Mouse (Mus musculus) midbrain, embryonic 14.5 days (tissue): Measurements from ENCODE around the gene Prkag1. TPM values are rescaled to one million over a fixed set of nuclear protein-coding genes. Genes with fewer than 3 reads are reported as not detected.
A peak's percentile ranks its signal among the peaks of the same experiment; 100 is the strongest.

Experiments
- ATAC-seq: fragments of 200-750 bp; cut with Nextera tagmentation; 2 replicates; pipeline ENCODE4 v1.8.0; 2017; ENCODE audit warnings: moderate number of reproducible peaks, moderate library complexity; ENCODE audit not compliant: low FRiP score, low TSS enrichment
- DNase-seq: peaks from one replicate; pipeline ENCODE4 v3.0.0-alpha.2; 2015
- H3K27ac ChIP-seq: fragments of 300-500 bp; sonication (generic); replicated peaks from 2 replicates; pipeline ENCODE4 v1.5.1; 2014; ENCODE audit warnings: mild to moderate bottlenecking, low read depth, low read length, moderate library complexity
- H3K27me3 ChIP-seq: fragments of 300-500 bp; sonication (generic); 2 replicates; pipeline ENCODE4 v1.6.1; 2014; ENCODE audit warnings: low read length, control low read depth, mixed read lengths; ENCODE audit not compliant: control insufficient read depth, insufficient read depth
- H3K36me3 ChIP-seq: fragments of 300-500 bp; sonication (generic); 2 replicates; pipeline ENCODE4 v1.6.1; 2014; ENCODE audit warnings: low read length, control low read depth; ENCODE audit not compliant: control insufficient read depth, insufficient read depth
- H3K4me1 ChIP-seq: fragments of 300-500 bp; sonication (generic); 2 replicates; pipeline ENCODE4 v1.6.1; 2014; ENCODE audit warnings: mild to moderate bottlenecking, antibody characterized with exemption, low read length, control low read depth; ENCODE audit not compliant: control insufficient read depth, insufficient read depth
- H3K4me2 ChIP-seq: fragments of 300-500 bp; sonication (generic); 2 replicates; pipeline ENCODE4 v1.6.1; 2014; ENCODE audit warnings: mild to moderate bottlenecking, low read length, moderate library complexity
- H3K4me3 ChIP-seq: fragments of 300-500 bp; sonication (generic); replicated peaks from 2 replicates; pipeline ENCODE4 v1.5.1; 2014; ENCODE audit warnings: low read depth, low read length
- H3K9ac ChIP-seq: fragments of 300-500 bp; sonication (generic); replicated peaks from 2 replicates; pipeline ENCODE4 v1.6.1; 2014; ENCODE audit warnings: mild to moderate bottlenecking, low read length, moderate library complexity
- H3K9me3 ChIP-seq: fragments of 300-500 bp; sonication (generic); 2 replicates; pipeline ENCODE4 v1.6.1; 2016; ENCODE audit warnings: low read length, control low read depth, mixed read lengths; ENCODE audit not compliant: control insufficient read depth
- WGBS: fragments of 180-500 bp; shearing (Covaris S2); extraction: QIAGEN DNeasy Blood & Tissue Kit; methylation state at CpG from one replicate; pipeline ENCODE4 v1.1.7; 2014; 5-methylcytosine and 5-hydroxymethylcytosine counted together
- polyA plus RNA-seq: library from polyadenylated mRNA; unstranded; fragments of >200 nt; fragmentation: Nextera tagmentation; extraction: Ambion mirVana; gene quantifications from 2 replicates; pipeline ENCODE4 v1.2.1, GENCODE M21; 2014

The Prkag1 gene
- polyA plus RNA-seq, 1 experiment from 2014 or later: 72.8 TPM

DNA sequence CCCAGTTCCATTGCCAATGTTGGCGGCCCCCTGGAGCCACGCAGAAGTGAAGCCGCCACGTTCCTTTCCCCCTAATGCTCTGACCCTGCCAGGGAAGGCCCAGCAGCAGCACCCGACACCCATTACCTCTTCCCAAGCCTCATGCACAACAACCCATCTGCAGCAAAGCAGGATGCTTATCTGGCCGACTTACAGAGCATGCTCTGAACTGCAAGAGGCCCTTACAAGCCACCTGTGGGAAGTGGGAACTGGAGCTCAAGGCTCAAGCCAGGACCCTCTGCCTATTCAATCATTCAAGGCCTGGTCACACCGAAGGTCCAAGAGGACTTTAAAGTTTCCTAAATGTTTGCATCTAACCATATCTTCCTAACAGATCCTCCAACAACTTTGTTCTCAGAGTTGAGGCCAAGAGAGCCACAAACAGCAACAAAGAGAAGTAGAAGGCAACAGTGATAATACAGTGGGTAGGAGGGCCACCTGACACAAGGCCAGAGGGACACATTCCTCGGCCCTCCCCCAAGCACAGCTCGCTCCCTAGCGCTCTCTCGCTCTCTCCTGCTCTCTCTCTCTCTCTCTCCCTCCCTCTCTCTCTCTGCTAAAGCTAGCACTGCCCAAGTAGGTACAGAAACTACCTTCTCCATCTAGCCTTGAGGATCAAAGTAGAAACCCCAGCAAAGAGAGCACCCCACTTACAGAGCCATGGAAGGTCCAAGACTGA lies 37.2 kb upstream of the Prkag1 start:
- 34% methylated on average over 11 of the region's 11 CpGs for WGBS
- ATAC-seq: no peak
- Histone ChIP-seq H3K9ac (peak overlapping the region; percentile 94), H3K27ac (no peak overlapping the region), H3K4me2 (peak overlapping the region; percentile 100), H3K4me1 (peaks cover 34% of the 10 kb centered on the region), H3K9me3 (no peaks in the 10 kb centered on the region), H3K27me3 (no peaks in the 10 kb centered on the region), H3K4me3 (peak overlapping the region; percentile 97), H3K36me3 (peaks cover 31% of the 10 kb centered on the region)
- no peak for DNase-seq

DNA sequence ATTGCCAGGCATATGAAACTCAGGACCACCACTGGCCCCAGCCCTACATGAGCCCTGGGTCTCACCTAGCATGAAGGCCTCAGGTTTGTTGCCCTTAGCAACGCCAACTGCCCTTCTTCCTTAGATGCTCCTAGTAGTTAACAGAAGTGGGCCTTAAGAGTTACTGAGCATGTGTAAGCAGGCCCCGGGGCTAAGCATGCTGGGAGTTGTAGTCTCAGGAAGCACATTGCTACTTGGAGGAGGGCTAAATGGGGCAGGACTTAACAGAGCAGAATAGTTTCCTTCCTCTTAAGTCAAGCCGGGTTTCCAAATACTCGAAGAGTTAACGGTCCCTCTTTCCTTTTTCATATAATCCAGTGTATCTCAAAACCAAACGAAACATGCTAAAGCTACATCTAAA lies 36.0 kb upstream of the Prkag1 start:
- Histone ChIP-seq H3K27ac (no peak overlapping the region), H3K9me3 (no peaks in the 10 kb centered on the region), H3K36me3 (peaks cover 43% of the 10 kb centered on the region), H3K4me2 (peak overlapping the region; percentile 100), H3K4me3 (peak overlapping the region; percentile 97; the same call in 1 of the 2 replicates), H3K4me1 (peaks cover 31% of the 10 kb centered on the region), H3K27me3 (no peaks in the 10 kb centered on the region), H3K9ac (no peak overlapping the region)
- DNase-seq: peak; percentile 72
- no peak for ATAC-seq
- WGBS: 77% methylated on average over 6 of the region's 6 CpGs

DNA sequence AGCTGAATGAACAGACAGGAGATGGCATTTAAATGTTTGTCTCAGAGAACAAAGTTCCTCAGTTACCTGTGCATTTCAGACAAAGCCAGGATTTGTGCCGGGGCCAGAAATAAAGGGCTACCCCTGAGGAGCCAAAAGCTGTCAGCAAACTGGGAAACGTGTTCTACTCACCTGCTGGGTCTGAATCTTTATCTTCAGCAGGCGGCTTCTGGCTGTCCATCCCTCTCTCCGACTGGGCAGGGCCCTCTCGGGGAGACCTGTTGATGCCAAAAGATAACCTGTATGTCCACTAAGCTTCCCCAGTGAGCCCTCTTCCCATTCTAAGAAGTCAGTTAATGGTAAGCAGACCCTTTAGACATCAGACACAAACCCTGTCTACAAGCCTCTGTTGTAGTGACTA lies 35.2 kb upstream of the Prkag1 start:
- no peak overlapping the region for H3K4me3 ChIP-seq
- peaks cover 51% of the 10 kb centered on the region for H3K36me3 ChIP-seq
- DNase-seq: no peak
- no peak overlapping the region for H3K4me2 ChIP-seq
- H3K27ac ChIP-seq: no peak overlapping the region
- ATAC-seq: no peak
- H3K27me3 ChIP-seq: no peaks in the 10 kb centered on the region
- H3K4me1 ChIP-seq: peaks cover 31% of the 10 kb centered on the region
- 88% methylated on average over 5 of the region's 5 CpGs for WGBS
- no peaks in the 10 kb centered on the region for H3K9me3 ChIP-seq
- no peak overlapping the region for H3K9ac ChIP-seq

DNA sequence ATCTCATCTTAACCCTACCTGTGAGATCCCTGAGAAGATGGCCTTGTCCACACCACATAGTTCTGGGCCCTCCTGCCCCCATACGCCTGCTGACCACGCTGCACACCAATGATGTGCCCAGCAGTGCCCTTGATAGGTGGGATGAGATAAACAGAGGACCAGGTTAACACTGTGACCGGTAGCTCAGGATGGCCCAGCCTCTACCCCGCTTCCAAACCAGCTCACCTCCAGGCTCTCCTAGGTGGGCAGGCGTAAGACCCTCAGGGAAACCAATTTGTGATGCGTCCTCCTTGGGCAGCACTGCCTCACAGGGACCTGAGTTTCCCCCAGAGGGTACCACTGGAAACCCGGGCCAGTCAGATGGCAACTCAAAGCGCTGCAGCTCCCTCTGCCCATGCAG lies 34.5 kb upstream of the Prkag1 start:
- H3K27me3 ChIP-seq: no peaks in the 10 kb centered on the region
- H3K4me2 ChIP-seq: no peak overlapping the region
- 96% methylated on average over 8 of the region's 8 CpGs for WGBS
- H3K9me3 ChIP-seq: no peaks in the 10 kb centered on the region
- DNase-seq: no peak
- no peak for ATAC-seq
- H3K36me3 ChIP-seq: peaks cover 59% of the 10 kb centered on the region
- no peak overlapping the region for H3K9ac ChIP-seq
- H3K27ac ChIP-seq: no peak overlapping the region
- no peak overlapping the region for H3K4me3 ChIP-seq
- H3K4me1 ChIP-seq: peaks cover 31% of the 10 kb centered on the region

DNA sequence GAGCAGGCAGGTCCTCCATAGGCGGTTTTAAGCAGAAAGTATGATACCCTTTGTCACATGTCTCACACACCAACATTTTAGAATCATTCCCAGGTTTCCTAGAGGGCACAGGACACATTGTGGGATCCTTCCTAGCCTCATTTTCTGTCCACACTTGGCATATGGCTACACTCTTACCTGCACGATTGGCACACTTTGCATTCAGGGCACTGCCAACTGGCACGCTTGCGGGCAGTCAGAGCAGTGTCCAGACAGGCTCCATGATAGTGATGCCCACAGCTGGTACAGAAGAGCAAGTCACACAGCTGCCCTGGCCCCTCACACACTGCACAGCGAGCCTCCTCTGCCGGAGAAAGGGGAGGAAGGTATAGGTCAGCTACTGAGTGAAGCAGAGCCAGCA lies 33.6 kb upstream of the Prkag1 start:
- Histone ChIP-seq H3K9me3 (no peaks in the 10 kb centered on the region), H3K4me1 (peaks cover 28% of the 10 kb centered on the region), H3K27ac (no peak overlapping the region), H3K36me3 (peaks cover 67% of the 10 kb centered on the region), H3K27me3 (no peaks in the 10 kb centered on the region), H3K9ac (no peak overlapping the region), H3K4me2 (no peak overlapping the region), H3K4me3 (no peak overlapping the region)
- WGBS: 97% methylated on average over 6 of the region's 6 CpGs
- DNase-seq (no peak), ATAC-seq (no peak)

DNA sequence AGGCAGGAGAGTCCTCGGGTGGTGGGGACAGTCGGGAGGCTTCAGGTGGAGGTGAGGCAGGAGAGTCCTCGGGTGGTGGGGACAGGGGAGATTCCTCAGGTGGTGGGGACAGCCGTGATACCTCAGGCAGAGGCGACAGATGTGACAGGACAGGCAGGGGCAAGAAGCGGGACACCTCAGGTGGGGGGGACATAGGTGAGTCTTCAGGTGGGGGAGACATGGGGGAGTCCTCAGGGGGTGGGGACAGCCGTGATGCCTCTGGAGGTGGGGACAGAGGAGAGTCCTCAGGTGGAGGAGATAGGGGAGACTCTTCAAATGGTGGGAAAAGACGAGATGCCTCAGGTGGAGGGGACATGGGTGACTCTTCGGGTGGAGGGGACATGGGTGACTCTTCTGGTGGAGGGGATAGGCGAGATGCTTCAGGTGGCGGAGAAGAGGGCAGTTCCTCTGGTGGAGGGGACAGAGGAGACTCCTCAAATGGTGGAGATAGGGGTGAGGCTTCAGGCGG lies 32.2 kb upstream of the Prkag1 start:
- no peak overlapping the region for H3K4me2 ChIP-seq
- no peak overlapping the region for H3K4me3 ChIP-seq
- WGBS: 92% methylated on average over 12 of the region's 12 CpGs
- no peak for DNase-seq
- H3K36me3 ChIP-seq: peaks cover 81% of the 10 kb centered on the region
- H3K27me3 ChIP-seq: no peaks in the 10 kb centered on the region
- H3K27ac ChIP-seq: no peak overlapping the region
- no peaks in the 10 kb centered on the region for H3K9me3 ChIP-seq
- no peak overlapping the region for H3K9ac ChIP-seq
- ATAC-seq: no peak
- H3K4me1 ChIP-seq: peaks cover 14% of the 10 kb centered on the region

DNA sequence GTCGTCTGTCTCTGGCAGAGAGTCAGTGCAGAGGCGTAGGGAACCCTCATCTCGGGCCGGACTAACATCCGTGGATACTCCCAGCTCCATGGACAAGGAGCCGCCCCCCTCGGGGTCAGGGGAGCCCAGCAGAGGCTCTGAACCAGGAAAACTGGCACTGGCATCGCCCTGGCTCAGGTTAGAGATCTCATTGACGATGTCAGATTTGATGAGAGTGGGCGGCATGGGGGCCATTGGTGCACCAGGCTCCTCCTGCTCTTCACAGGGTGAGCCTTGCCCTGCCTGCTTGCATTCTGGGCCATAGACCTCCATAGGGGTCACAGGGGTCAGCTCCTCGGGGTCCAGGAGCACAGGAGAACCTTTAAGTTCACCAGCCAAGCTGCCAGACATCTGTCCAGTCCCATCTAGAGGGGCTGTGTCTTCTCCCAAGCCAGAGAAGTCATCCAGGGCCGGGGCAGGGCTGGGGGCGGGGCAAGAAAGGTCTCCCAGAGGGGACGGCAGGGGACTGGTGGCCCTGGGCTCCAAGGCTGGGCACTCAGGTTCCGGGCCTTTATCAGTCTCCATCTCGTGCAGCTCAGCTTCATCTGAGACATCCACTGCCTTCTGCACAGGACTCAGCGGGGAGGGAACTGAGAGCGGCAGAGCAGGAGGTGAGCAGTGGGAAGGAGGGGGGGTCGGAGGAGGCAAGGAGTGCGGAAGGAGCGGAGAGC lies 30.5 kb upstream of the Prkag1 start:
- 88% methylated on average over 21 of the region's 21 CpGs for WGBS
- Histone ChIP-seq H3K9me3 (no peaks in the 10 kb centered on the region), H3K36me3 (peaks cover 98% of the 10 kb centered on the region), H3K9ac (no peak overlapping the region), H3K27me3 (no peaks in the 10 kb centered on the region), H3K27ac (no peak overlapping the region), H3K4me1 (no peaks in the 10 kb centered on the region), H3K4me2 (no peak overlapping the region), H3K4me3 (no peak overlapping the region)
- DNase-seq: no peak
- ATAC-seq: no peak

DNA sequence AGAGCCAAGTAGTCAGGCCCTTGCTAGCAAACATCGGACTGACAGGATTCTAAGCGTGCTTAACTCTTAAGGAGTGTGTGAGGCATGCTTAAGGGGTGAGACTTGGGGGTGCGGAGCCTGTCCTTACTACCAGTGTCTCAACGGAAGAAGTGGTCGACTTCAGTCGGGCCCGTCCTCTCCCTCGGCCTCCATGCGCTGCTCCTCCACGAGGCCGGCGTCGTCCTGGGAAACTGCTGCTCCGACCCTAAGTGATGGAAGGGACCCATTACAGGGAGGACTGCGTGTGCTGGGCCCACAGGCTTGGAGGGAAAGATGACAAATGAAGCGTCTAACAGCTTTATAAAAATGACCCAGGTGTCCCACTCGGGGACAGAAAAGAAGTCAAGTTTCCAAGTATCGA lies 29.6 kb upstream of the Prkag1 start:
- Histone ChIP-seq H3K4me2 (no peak overlapping the region), H3K4me1 (no peaks in the 10 kb centered on the region), H3K27me3 (no peaks in the 10 kb centered on the region), H3K4me3 (no peak overlapping the region), H3K9me3 (no peaks in the 10 kb centered on the region), H3K9ac (no peak overlapping the region), H3K27ac (no peak overlapping the region), H3K36me3 (peaks cover 100% of the 10 kb centered on the region)
- ATAC-seq: no peak
- whole genome bisulfite sequencing: 96% methylated on average over 18 of the region's 18 CpGs
- no peak for DNase-seq
